Mouse (Mus musculus): ENCODE measurements around the gene Fsd2.

Gene Fsd2

GRCm38 (mm10) chr7:81566892-81567291 is at the start of gene Fsd2:
TSS of gene Fsd2 (minus strand) at chr7:81566944.
- no peak for DNase-seq

GRCm38 (mm10) chr7:81615031-81615430 is 48.3 kb upstream of the Fsd2 start:
- DNase-seq = no peak

- no peak for DNase-seq
These were observed 46.3 kb upstream of the Fsd2 start for GRCm38 (mm10) chr7:81612856-81613635.

GRCm38 (mm10) chr7:81610125-81610524 is 43.4 kb upstream of the Fsd2 start:
- DNase-seq = peak; percentile 31

- DNase-seq = no peak
These were observed 39.7 kb upstream of the Fsd2 start for GRCm38 (mm10) chr7:81606452-81606851.

GRCm38 (mm10) chr7:81605489-81605888 is 38.7 kb upstream of the Fsd2 start:
- no peak for DNase-seq

- no peak for DNase-seq
These were observed 38.2 kb upstream of the Fsd2 start for GRCm38 (mm10) chr7:81604991-81605390.

- DNase-seq = no peak
These were observed 32.9 kb upstream of the Fsd2 start for GRCm38 (mm10) chr7:81599379-81600280.

- DNase-seq = no peak
These were observed 30.9 kb upstream of the Fsd2 start for GRCm38 (mm10) chr7:81597660-81598059.

GRCm38 (mm10) chr7:81596086-81596485 is 29.3 kb upstream of the Fsd2 start:
- DNase-seq = no peak

GRCm38 (mm10) chr7:81595056-81595455 is 28.3 kb upstream of the Fsd2 start:
- DNase-seq = no peak

- DNase-seq = no peak
These were observed 26.6 kb upstream of the Fsd2 start for GRCm38 (mm10) chr7:81593387-81593786.

GRCm38 (mm10) chr7:81592686-81593085 is 25.9 kb upstream of the Fsd2 start:
- no peak for DNase-seq

- no peak for DNase-seq
These were observed 20.5 kb upstream of the Fsd2 start for GRCm38 (mm10) chr7:81587238-81587637.

- DNase-seq = no peak
These were observed 18.6 kb upstream of the Fsd2 start for GRCm38 (mm10) chr7:81585326-81585725.

- no peak for DNase-seq
These were observed 16.8 kb upstream of the Fsd2 start for GRCm38 (mm10) chr7:81583512-81583911.

- no peak for DNase-seq
These were observed 12.6 kb upstream of the Fsd2 start for GRCm38 (mm10) chr7:81579312-81579711.

- DNase-seq = no peak
These were observed 11.7 kb upstream of the Fsd2 start for GRCm38 (mm10) chr7:81578413-81578812.

- no peak for DNase-seq
These were observed 11.1 kb upstream of the Fsd2 start for GRCm38 (mm10) chr7:81577872-81578271.

GRCm38 (mm10) chr7:81575606-81576005 is 8.9 kb upstream of the Fsd2 start:
- DNase-seq = no peak

- no peak for DNase-seq
These were observed 7.1 kb upstream of the Fsd2 start for GRCm38 (mm10) chr7:81573821-81574220.

GRCm38 (mm10) chr7:81573397-81573796 is 6.7 kb upstream of the Fsd2 start:
- no peak for DNase-seq

GRCm38 (mm10) chr7:81572610-81573268 is 6.0 kb upstream of the Fsd2 start:
- no peak for DNase-seq

Measured in kidney, postnatal 10 days (tissue).